Mouse (Mus musculus): ENCODE measurements around the gene Apobr.

GRCm38 (mm10) chr7:126606611-126607010, 21.9 kb downstream of the Apobr start:
- TF ChIP-seq CTCF (IDR thresholded peaks at IDR 0.05; ENCODE audit: borderline replicate concordance, insufficient read depth, low read depth, low read length) = no peak
- TF ChIP-seq POLR2A (IDR thresholded peaks at IDR 0.05; ENCODE audit: borderline replicate concordance, insufficient read depth, low read length) = no peak
